Mouse (Mus musculus): ENCODE results near the gene Rbp3. TPM values are rescaled to one million over a fixed set of nuclear protein-coding genes. Genes with fewer than 3 reads are reported as not detected.

Rbp3 gene
- polyA plus RNA-seq, 1 experiment from 2014 or later, result not detected

Other genes with a start within 250 kb of the Rbp3 start
- gene Gdf10, start 30.4 kb upstream of the Rbp3 start, polyA plus RNA-seq (2015; fragmentation: Nextera tagmentation; extraction: Ambion mirVana), result 12.8 and 13.9 TPM in 2 replicates
- 0.05 and 0.11 TPM in 2 replicates for gene Gdf2, start 13.0 kb upstream of the Rbp3 start, polyA plus RNA-seq (2015; fragmentation: Nextera tagmentation; extraction: Ambion mirVana)
- 0.84 and 0.96 TPM in 2 replicates for gene Zfp488, start 24.8 kb downstream of the Rbp3 start, polyA plus RNA-seq (2015; fragmentation: Nextera tagmentation; extraction: Ambion mirVana)
- gene Gm30083, start 61.2 kb downstream of the Rbp3 start, polyA plus RNA-seq (2015; fragmentation: Nextera tagmentation; extraction: Ambion mirVana), result not detected in 2 replicates
- not detected in 2 replicates for gene Gm5460, start 62.8 kb downstream of the Rbp3 start, polyA plus RNA-seq (2015; fragmentation: Nextera tagmentation; extraction: Ambion mirVana)
- gene Antxrl, start 98.7 kb downstream of the Rbp3 start, polyA plus RNA-seq (2015; fragmentation: Nextera tagmentation; extraction: Ambion mirVana), result not detected in 2 replicates
- 0.41 and 3.7 TPM in 2 replicates for gene Anxa8, start 132.0 kb downstream of the Rbp3 start, polyA plus RNA-seq (2015; fragmentation: Nextera tagmentation; extraction: Ambion mirVana)
- 0.49 and 0.69 TPM in 2 replicates for gene A630023A22Rik, start 148.8 kb downstream of the Rbp3 start, polyA plus RNA-seq (2015; fragmentation: Nextera tagmentation; extraction: Ambion mirVana)
- 0.17 and 0.42 TPM in 2 replicates for gene Npy4r, start 198.5 kb downstream of the Rbp3 start, polyA plus RNA-seq (2015; fragmentation: Nextera tagmentation; extraction: Ambion mirVana)
- 4.3 and 5.3 TPM in 2 replicates for gene Gprin2, start 247.7 kb downstream of the Rbp3 start, polyA plus RNA-seq (2015; fragmentation: Nextera tagmentation; extraction: Ambion mirVana)